Mouse (Mus musculus) mammary gland, adult 2 months (tissue): Measurements from ENCODE around the gene Gm8362. TPM values are rescaled to one million over a fixed set of nuclear protein-coding genes. Genes with fewer than 3 reads are reported as not detected.

Source experiments
- polyA plus RNA-seq: library from polyadenylated mRNA; depleted of rRNA; stranded (reverse); fragments of >200 nt; gene quantifications from 2 replicates; pipeline ENCODE4 v1.2.3, GENCODE M21; 2012; ENCODE audit warnings: low replicate concordance; rRNA removed

Gene Gm8362
- not detected in 2 replicates for polyA plus RNA-seq

GRCm38 (mm10) chr14:6774311-6774710 is at the start of gene Gm8362:
Gene Gm8362, minus strand, starts transcription at chr14:6774411.

GRCm38 (mm10) chr14:6742232-6742631 is 32.0 kb downstream of the Gm8362 start, which contains the start of gene Gm3636:
Gene Gm3636, minus strand, starts transcription at chr14:6742332.

GRCm38 (mm10) chr14:6720151-6720550 is 54.1 kb downstream of the Gm8362 start, which contains the start of gene Gm8050:
Gene Gm8050, minus strand, starts transcription at chr14:6720251.

Other genes with a start within 250 kb of the Gm8362 start
- not detected in 2 replicates for gene Gm8356, start 237.1 kb downstream of the Gm8362 start, polyA plus RNA-seq
- not detected in 2 replicates for gene Gm3629, start 183.8 kb downstream of the Gm8362 start, polyA plus RNA-seq
- gene Gm3460, start 152.0 kb downstream of the Gm8362 start, polyA plus RNA-seq, result not detected in 2 replicates
- not detected in 2 replicates for gene Gm10251, start 90.2 kb downstream of the Gm8362 start, polyA plus RNA-seq
- not detected in 2 replicates for gene Gm8050, start 54.2 kb downstream of the Gm8362 start, polyA plus RNA-seq
- 0.30 and 0.69 TPM in 2 replicates for gene Gm3636, start 32.1 kb downstream of the Gm8362 start, polyA plus RNA-seq
- not detected in 2 replicates for gene Gm3642, start 65.9 kb upstream of the Gm8362 start, polyA plus RNA-seq
- gene Gm3667, start 115.6 kb upstream of the Gm8362 start, polyA plus RNA-seq, result 0.37 TPM in 1 of 2 replicates, not detected in the other
- not detected in 2 replicates for gene Gm6356, start 199.4 kb upstream of the Gm8362 start, polyA plus RNA-seq